Mouse (Mus musculus) gastrocnemius, adult 2 months (tissue): ENCODE data around the gene Kmt5c. TPM values are rescaled to one million over a fixed set of nuclear protein-coding genes. Genes with fewer than 3 reads are reported as not detected.
A peak's percentile ranks its signal among the peaks of the same experiment; 100 is the strongest.

Experiments used
- DNase-seq: peaks from one replicate; pipeline ENCODE4 v3.0.0; 2022
- H3K27ac ChIP-seq: fragments of 200-600 bp; 2 replicates; pipeline ENCODE4 v1.8.1; 2022; ENCODE audit warnings: mild to moderate bottlenecking
- H3K4me3 ChIP-seq: fragments of 200-600 bp; 2 replicates; pipeline ENCODE4 v1.8.1; 2022; ENCODE audit warnings: mild to moderate bottlenecking, moderate library complexity
- CTCF ChIP-seq: fragments of 200-600 bp; IDR thresholded peaks from 2 replicates; pipeline ENCODE4 v1.8.1; 2022; ENCODE audit warnings: antibody characterized with exemption, mild to moderate bottlenecking, moderate library complexity
- intact Hi-C: fragments of 180-260 bp; cut with DNase I; formaldehyde crosslinking; loops from one replicate; pipeline ENCODE4 v1.15.1; 2025
- total RNA-seq, 2 experiments: library from RNA; stranded (reverse); gene quantifications; 2 replicates each; pipeline ENCODE4 v1.2.3; 2021

Kmt5c gene
- total RNA-seq, 2 experiments from 2014 or later: 8.0 to 11.5 TPM

DNA sequence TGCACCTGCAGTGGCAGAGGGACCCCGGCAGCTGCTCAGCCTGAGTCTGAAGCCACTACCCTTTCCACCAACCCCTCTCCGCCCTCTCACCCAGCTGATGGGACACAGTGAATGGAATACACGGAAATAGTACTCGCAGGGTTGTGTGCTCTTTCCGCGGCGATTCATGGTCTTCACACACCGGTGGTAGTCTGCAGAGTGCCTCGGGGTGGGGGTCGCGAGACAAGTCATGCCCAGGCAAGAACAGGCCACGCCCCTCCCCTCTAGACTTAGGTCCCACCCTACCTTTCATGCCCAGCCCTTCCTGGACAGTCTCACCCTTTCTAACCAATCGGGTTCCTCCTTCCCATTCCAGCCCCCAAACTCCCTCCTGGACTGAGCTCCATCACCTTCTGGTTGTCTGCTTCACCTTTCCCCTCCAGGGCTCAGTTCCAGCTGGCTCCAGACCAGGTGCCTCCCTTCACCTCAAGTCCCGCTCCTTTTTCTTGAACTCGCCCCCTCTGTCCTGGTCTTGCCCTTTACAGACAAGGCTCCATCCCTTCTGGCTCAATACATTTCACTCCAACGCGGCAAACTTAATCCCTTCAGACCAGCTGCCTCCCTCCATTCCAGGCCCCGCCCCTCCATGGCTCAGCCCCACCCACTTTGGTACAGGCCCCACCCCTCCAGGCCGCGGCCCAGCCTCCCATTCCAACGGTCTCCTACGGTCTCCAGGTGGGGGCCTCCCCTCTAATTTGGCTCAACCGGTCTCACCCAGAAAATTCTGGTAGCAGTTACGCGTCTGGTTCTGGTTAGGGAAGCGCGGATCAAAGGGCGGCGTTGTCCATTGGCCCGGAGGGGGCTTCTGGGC, 12.3 kb downstream of the Kmt5c start:
- DNase-seq: no peak
- intact Hi-C loops: no loop called here
- peak overlapping the region; percentile 61 for H3K4me3 ChIP-seq
- H3K27ac ChIP-seq: no peak overlapping the region
- TF ChIP-seq CTCF: no peak

DNA sequence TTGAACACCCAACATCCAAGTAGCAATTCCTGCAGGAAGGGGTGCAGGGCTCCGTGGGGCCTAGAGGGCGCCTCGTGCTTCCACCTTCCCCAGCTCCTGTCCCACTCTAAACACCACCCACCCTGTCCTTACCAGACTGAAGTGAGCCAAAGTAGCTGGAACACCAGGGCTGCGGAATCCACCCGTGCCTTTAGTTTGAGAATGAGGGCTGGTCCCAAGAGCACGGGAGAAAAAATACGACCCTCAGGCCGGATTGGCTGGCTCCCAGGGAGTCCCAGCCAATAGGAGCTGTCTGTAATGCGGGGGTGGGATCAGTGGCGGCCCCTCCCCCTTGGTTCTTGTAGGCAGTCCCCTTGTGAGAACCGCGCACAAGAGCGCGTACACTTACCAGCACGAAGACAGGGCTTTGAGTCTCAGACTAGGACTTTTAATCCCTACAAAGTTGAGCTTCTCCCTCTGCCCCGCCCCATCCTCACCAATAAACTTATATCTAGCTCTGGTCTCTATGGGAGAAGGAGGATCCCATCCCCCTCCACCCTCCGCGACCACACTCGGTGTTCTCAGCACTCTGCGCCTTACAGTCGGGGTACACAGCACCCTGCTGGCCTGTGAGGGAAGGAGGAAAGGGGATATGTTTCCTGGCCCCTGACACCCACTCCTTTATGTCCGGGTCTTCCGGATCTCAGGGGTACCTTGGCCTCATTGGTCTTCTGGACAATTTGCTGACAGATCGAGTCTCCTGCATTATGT, 13.1 kb downstream of the Kmt5c start, which contains the start of gene Cox6b2:
TSS of gene Cox6b2 (minus strand) at position 274 of the 750 bp plus-strand sequence.
- Histone ChIP-seq H3K27ac (no peak within 1 kb of the TSS), H3K4me3 (peak within 1 kb of the TSS; percentile 61)
- TF ChIP-seq CTCF: no peak
- intact Hi-C loops: no loop called here
- DNase-seq: peak; percentile 62

- TF ChIP-seq CTCF: no peak
- intact Hi-C loops: no loop called here
- Histone ChIP-seq H3K4me3 (no peak overlapping the region), H3K27ac (no peak overlapping the region)
- DNase-seq: no peak
Measured at GRCm38 (mm10) chr7:4759670-4760069, 19.8 kb downstream of the Kmt5c start.

GRCm38 (mm10) chr7:4764946-4765710, 25.2 kb downstream of the Kmt5c start:
- H3K27ac ChIP-seq: no peak overlapping the region; the same call in 1 of the 2 replicates
- DNase-seq: no peak
- TF ChIP-seq CTCF: no peak
- intact Hi-C loops: no loop called here
- no peak overlapping the region for H3K4me3 ChIP-seq

GRCm38 (mm10) chr7:4771202-4771601, 31.3 kb downstream of the Kmt5c start, which contains the start of gene Fam71e2:
Gene Fam71e2 (minus strand): TSS chr7:4771302.
- Histone ChIP-seq H3K4me3 (no peak within 1 kb of the TSS), H3K27ac (no peak within 1 kb of the TSS)
- intact Hi-C loops: no loop called here

GRCm38 (mm10) chr7:4776131-4776530, 36.2 kb downstream of the Kmt5c start:
- DNase-seq: no peak
- no peak for TF ChIP-seq CTCF
- no peak overlapping the region for H3K4me3 ChIP-seq
- intact Hi-C loops: no loop called here
- no peak overlapping the region for H3K27ac ChIP-seq

More at GRCm38 (mm10) chr7:4771202-4771601, 31.3 kb downstream of the Kmt5c start, which contains the start of gene Fam71e2:
- no peak for DNase-seq
- no peak for TF ChIP-seq CTCF

GRCm38 (mm10) chr7:4776861-4777830, 37.2 kb downstream of the Kmt5c start:
- peak; percentile 72 for DNase-seq
- H3K27ac ChIP-seq: peak overlapping the region; percentile 56
- no peak for TF ChIP-seq CTCF
- H3K4me3 ChIP-seq: peak overlapping the region; percentile 75
- intact Hi-C loops: no loop called here

DNA sequence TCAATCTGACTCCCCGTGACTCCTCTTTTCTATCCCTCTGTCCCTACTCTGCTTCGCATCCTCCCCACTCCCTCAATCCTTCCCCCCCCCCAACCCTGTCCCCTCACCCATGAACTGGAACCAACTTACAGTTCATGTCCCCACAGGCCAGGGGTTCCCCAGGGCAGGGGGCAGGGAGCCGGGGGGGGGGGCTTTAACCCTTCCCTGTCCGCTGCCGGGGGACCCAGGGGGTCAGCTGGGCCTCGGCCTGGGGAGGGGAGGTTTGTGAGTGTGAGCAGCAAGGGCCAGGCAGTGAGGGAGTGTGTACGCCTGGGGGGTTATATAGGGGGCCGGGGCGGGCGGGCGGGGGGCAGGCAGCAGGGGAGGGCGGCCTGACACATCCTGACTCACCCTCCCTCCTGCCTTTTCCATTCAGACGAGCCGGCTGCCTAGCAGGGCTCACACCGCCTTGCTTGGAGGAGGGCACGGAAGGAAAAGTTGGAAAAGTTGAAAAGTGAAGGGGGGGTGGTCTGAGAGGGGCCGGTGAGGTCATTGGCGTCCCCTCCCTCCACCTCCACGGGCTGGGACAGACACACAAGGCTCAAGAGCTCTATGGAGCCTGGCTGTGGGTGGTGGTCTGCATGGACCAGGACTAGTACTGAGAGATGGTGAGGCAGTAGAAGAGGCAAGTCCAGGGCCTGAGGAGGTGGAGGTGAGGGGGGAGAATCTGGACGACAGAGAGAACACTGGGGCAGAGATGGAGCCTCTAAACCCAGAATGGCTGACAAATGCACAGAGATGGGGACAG, 38.1 kb downstream of the Kmt5c start:
- intact Hi-C loops: no loop called here
- H3K27ac ChIP-seq: no peak overlapping the region
- TF ChIP-seq CTCF: no peak
- no peak overlapping the region for H3K4me3 ChIP-seq
- no peak for DNase-seq

- Histone ChIP-seq H3K27ac (no peak overlapping the region), H3K4me3 (no peak overlapping the region)
- no peak for DNase-seq
- no peak for TF ChIP-seq CTCF
- intact Hi-C loops: no loop called here
Measured at GRCm38 (mm10) chr7:4779921-4780320, 40.0 kb downstream of the Kmt5c start.

DNA sequence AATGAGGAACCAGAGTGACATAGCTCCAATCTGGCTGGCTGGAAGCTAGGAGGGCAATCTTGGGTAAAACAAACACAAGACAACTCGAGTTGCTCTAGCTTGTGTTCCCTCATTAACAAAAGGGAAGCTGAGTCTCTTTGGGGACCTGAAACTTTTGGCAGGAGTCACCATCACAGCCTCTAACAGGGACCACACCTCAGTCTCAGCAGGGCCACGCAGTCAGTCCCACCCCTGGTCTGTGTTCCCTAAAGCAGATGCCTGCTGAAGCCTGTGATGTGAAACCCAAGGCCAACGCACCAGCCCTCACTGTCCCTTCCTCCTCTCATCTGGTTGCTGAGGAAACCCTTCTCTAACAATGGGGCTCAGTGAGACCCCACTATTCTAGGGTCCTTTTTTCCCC, 42.2 kb downstream of the Kmt5c start:
- TF ChIP-seq CTCF: no peak
- no peak overlapping the region for H3K4me3 ChIP-seq
- no peak overlapping the region for H3K27ac ChIP-seq
- intact Hi-C loops: no loop called here
- no peak for DNase-seq

- Histone ChIP-seq H3K27ac (no peak within 1 kb of the TSS), H3K4me3 (no peak within 1 kb of the TSS)
- intact Hi-C loops: no loop called here
Measured at GRCm38 (mm10) chr7:4782759-4783158, 42.8 kb downstream of the Kmt5c start, which contains the start of the genes Il11 and Tmem190. Gene Il11 (minus strand): TSS chr7:4782859. Gene Tmem190 (plus strand): TSS chr7:4782937.

More at GRCm38 (mm10) chr7:4782759-4783158, 42.8 kb downstream of the Kmt5c start, which contains the start of the genes Il11 and Tmem190:
- no peak for TF ChIP-seq CTCF
- DNase-seq: no peak
